Mouse (Mus musculus): ENCODE measurements at regions not wholly inside any gene's neighbourhood (a gene's known extent, or its start where the extent isn't known, plus 50 kb on each side); places are given as distances from the start of the nearest gene placed in this dataset.

DNA sequence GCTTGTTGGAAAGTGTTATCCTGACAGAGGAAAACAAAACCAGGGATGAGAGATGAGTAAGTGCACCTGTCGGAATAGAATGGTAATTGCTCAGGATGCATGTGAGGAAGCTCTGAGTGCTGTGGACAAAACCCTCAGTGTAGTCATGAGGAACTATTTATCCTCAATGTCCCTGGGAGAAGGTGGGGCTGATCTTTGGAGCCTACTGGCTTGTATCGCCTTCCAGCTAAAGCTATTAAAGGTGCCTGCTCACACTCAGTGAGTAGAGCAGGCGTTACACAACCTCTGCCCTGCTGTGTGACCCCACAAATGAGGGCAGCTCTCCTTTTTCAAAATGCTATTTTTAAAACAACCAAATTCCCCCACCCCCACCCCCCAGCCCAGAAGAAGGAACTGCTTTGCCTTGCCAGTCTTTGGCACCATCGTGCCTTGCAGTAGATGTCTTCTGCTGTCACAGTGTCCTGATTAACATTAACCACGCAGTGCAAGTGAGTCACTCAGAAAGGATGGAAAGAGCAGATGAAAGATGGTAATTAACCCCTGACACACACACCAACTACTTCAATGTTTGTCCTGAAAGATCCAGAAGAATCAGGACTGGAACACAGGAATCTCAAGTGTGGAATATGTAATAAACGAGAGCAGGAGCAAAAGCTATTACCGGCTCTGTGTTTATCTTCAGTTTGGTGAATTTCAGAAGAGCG lies 440.8 kb upstream of the Tnp1 start:
- DNase-seq (ENCODE audit: low read depth): no peak

DNA sequence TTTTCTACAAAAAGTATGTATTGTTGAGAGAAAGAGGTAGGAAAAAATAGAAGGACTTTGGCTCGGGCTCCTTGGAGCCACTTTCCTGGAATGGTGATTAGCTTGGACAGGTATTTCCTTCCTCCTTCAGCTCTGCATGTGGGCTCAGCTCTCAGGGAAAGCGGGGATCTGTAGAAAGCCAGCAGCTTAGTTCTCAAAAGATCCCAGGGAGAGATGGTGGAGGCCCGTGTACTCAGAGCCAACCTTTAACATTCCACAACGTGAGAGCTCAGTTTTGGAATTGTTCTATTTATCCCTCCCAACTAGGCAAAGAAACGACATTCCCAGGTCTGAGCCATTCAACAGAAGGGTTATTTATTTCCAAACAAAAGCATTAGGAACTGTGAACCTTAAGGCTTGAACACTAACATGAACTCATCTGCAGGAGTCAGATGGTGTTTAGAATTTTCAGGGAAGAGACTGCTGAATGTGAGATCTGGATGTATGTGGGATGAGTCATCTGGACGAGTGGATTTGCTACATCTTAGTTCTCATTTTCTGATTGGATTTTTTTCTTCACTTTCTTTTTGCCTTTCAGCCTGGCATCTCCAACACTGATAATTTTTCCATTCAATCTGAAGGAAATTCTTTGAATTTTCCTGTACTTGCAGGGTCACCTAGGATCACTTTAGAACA lies 428.6 kb upstream of the Tnp1 start:
- DNase-seq (ENCODE audit: low read depth): no peak

DNA sequence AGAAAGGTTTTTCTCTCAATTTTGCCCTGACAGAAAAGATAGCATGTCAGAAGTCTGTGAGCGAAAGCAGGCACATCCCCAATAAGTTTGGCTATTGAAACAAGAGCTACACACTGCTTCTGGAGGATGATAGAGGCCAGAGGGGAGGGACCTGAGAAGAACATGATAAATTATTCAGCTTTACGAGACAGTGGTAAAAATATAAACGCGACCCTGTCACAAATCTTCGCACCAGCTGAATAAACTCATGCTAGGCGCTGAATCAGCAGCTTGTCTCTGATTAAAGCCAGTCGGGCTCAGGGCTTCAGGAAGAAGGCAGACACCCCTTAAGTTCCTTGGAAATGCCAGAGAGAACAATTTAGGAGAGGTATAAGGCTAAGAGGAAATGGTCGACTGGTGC lies 422.7 kb upstream of the Tnp1 start:
- no peak for DNase-seq (ENCODE audit: low read depth)

DNA sequence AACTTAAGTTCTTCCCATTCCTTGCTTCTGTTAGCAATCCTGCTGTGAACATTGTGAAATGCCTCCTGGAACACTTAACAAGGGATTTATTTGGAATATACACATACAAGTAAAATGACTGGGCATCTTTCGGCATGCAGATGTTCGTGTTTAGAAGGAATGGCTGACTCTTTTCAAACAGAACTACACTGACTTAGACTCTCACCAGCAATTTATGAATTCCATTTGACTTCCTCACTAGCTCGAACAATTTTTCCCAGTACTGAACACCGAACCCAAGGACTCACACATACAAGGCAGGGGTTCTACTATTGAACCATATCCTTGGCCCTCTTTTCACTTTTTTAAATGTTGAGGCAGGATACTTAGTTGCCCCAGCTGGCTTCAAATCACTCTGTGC lies 412.4 kb upstream of the Tnp1 start:
- no peak for DNase-seq (ENCODE audit: low read depth)

DNA sequence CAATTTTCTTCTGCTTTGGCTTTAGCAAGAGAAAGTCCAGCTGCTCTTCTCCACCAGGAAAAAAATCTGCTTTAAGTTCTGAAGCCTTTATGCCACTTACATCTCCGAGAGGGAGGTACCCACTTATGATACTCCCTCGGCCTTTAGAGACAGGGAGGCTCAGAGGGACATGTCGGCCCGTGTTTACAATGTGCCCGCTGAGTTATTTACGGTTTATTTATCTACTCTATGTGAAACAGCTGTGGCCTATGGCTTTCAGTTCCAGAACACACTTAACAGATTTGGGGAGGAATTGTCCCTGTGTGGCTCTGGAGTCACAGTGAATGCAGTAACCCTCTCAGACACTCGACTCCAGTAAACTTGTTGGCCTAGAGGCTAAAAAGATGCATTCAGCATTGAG lies 409.3 kb upstream of the Tnp1 start:
- no peak for DNase-seq (ENCODE audit: low read depth)

DNA sequence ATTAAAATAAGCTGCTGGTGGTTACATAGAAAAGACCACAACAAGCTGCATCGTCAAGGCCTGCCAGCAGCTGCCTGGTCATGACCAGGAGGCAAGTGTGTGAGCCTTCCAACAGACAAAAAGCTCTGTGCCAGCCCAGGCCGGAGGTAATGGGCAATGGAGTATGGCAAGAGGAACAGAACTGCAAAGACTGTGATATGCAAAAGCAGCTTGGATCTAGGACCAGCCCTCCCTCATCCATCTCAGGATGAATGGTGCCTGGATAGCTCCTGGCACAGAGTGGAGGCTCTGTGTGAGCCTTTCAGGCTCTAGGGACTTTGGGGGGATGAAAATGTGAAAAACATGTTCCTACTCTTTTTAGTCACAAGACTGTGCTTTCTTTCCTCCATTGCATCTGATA lies 402.5 kb upstream of the Tnp1 start:
- no peak for DNase-seq (ENCODE audit: low read depth)

DNA sequence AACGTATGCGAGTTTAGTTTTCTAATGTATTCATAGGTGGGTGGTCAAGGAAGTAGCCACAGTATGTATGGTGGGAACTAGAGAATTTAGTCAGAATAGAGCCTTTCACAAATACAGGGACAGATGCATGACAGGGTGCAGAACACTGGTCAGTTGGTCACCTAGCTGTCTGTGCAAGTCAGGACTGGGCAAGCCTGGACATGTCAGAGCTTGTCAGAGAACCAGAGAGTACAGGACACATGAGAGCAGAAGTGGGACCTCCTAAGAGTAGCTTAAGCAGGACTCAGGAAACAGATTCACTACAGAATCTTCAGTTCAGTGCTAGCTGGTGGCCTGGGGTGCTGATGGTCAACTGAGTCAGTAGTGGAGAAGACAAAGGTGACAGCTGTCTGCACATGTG lies 395.7 kb upstream of the Tnp1 start:
- no peak for DNase-seq (ENCODE audit: low read depth)

DNA sequence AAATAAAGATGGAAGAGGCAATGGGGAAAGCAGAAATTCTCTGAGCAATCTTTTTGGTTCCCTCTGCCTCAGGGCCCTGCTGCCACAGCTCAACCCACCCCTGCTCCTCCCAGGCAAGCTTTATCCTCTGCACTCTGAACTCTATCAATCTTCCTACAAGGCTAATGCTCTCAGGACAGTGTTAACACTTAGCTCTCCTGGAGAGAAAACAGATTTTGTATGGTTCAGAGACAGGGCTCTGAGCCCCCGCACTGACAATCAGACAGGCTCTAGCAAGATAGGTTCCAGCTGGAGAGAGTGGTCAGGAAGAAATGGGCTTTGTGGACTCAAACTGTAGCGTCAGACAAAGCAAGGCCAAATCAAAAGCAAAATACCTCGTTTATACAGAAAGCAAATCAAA lies 383.5 kb upstream of the Tnp1 start:
- DNase-seq (ENCODE audit: low read depth): no peak

DNA sequence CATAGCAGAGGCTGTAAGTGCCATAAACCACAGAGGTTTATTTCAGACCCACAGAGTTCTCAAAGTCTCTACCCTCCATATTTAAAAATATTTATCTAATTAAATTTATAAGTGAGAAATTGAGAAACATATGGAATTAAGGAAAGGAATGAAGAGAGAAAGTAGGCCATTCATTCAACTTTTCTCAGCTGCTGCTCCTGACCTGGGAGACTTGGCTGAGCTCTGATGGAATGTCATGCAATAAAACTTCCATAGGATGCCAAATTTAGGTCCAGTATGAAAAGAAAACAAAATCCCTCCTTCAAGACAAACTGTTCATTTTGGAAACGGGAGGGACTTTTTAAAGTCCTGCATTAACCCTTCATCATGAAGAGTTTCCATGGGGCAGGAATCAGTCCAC lies 379.3 kb upstream of the Tnp1 start:
- no peak for DNase-seq (ENCODE audit: low read depth)

DNA sequence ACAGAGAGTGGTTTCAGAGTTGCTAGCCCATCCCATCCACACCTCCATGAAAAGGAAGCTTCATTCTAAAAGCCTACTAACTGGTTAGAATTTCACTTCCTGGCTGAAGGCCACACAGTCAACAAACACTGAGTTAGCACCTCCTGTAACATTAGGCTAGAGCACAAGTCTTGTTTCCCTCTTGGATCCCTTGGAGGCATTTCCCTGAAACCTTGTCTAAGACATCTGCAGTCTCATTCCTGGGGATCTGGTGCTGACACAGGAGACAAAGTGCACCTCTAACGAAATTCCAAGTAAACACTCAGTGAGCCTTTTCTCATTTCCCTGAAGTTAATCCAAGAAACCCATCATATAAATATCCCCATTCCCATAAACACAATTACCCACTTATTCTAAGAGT lies 378.8 kb upstream of the Tnp1 start:
- DNase-seq (ENCODE audit: low read depth): no peak

DNA sequence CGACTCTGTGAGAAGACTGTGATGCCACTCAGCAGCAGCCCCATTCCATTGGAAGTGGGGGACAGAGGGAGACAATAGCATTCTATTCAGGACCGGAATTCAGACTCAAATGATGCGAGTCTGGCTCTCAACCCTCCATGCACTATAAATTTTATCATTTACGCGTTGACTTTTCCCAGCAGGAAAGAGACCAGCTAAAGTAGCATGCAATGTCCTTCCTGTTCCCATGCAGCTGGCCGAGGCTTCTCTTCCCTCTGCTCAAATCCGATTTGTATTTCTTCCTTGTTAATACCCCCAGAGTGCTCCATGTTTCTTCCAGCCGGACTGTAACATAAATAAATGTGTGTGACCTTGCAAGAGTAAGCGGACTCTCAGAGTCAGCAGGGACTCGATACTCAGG lies 376.4 kb upstream of the Tnp1 start:
- no peak for DNase-seq (ENCODE audit: low read depth)

DNA sequence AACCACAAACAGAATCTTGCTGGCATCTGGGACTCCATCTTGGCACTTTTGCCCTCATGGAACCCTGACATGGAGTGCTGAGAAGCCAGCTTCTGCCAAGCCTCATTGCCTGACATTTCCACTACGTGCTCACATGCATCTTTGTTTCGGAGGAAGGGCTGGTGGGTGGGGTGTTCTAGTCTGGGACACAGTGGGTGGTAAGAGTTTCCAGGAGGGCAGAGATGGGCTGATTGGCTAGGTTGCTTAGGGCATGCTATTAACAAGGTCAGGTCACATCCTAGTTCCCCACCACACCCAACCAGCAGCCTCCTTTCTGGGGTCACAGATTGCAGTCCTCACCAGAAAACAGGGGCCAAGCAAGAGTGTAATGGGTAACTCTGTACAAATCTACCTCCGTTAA lies 374.3 kb upstream of the Tnp1 start:
- no peak for DNase-seq (ENCODE audit: low read depth)

DNA sequence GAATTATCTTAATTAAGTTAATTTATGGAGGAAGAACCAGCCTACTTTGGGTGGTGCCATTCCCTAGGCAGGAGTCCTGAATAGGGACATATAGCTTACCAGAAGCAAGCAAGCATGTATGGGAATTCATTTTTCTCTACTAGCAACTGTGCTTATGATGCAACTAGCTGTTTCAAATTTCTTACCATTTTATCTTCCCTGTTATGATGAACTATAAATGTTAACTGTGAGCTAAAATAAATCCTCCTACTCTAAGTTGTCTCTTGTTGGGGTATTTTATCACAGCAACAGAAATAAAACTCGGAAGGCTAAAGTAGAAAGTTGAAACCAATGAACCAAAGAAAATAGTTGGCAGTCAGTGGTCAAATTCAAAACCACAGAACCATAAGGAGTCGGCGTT lies 373.5 kb upstream of the Tnp1 start:
- no peak for DNase-seq (ENCODE audit: low read depth)

DNA sequence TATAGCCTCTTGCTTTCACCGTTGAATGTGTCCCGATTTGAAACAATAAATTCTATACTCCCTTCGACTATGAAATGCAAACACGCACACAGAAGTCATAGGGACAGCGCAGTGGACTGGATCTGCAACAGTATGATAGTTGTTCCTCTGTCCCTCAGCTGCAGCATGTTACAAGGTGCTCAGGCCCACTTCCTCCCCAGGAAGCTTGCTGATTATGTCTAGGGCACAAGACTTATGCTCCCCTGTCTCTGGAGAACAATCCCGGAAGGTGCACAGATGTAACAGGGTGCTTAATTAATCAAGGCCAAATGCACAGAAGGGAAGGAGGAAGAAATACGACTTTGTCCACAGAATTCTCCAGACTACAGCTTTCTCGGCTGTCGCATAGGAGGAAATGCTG lies 365.9 kb upstream of the Tnp1 start:
- DNase-seq (ENCODE audit: low read depth): no peak

DNA sequence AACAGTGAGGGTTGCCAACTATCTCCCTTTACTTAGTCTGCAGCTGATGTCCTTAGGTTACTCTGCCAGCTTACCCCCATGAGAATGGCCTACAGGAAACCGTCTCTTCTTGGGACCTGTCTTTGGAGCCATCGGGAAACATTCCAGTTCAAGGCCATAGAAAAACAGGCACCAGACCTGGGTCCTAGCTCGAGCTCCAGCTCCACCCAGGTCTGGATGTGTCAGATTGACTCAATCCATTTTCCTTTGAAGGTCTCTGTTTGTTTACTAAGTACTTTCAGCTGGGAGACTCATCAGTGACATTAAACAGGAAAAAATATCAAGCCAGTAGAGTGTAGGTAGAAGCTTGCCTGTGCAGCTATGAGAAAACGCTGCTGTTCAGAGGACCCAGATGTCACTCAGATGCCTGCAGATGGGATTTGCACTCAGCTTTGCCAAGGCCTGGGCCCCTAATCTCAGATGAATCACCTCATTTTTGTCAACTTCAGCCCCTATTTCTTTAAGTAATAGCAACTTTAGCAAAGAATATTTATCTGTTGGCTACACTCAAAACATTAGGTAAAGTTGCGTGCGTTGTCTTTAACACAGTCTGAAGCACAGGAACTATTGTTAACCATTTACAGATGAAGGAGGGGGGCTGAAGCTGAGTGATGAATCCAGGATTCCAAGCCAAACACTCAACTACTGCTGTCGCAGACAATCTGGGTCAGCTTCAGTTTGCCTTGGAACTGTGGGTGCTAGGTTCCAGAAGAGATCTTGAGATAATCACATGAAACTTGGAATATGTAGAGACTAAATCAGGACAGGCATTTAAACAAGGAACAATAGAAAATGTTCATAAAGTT lies 359.0 kb upstream of the Tnp1 start:
- no peak for DNase-seq (ENCODE audit: low read depth)

DNA sequence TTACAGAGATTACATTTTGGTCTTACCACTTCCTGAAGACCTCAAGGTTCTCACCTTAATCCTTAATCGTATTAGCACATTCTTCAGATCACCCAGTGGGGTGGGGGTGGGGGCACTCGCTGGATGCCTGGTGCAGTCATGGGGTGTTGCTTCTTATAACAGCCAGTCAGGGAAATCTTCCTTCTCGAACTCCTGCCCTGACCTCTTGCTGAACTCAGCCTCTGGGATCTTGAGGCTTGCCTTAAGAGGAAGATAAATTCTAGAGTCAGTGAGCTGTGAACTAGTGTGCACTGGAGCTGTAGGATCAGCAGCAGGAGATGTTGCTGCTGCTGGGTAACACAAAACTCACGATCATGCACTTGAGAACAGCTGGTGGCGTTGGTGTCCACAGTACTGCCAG lies 352.5 kb upstream of the Tnp1 start:
- no peak for DNase-seq (ENCODE audit: low read depth)

DNA sequence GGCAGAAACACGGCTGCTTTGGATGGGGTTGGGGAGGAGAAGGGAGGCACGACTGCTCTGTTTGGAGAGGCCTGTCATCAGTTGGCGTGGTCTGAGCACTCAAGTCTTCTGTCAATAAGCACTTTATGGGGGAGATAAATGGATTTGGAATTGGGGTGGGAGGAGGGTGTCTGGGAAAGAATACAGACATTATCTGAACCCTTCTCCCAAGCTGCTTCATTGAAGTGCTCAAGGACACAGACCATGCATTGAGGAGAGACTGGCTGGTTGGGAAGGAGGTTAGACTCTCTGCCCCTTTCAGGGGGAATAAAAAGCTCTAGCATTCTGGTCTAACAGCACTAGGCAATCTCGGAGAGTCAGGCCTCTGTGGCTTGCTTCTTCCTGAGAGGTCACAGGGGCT lies 350.1 kb upstream of the Tnp1 start:
- DNase-seq (ENCODE audit: low read depth): no peak

DNA sequence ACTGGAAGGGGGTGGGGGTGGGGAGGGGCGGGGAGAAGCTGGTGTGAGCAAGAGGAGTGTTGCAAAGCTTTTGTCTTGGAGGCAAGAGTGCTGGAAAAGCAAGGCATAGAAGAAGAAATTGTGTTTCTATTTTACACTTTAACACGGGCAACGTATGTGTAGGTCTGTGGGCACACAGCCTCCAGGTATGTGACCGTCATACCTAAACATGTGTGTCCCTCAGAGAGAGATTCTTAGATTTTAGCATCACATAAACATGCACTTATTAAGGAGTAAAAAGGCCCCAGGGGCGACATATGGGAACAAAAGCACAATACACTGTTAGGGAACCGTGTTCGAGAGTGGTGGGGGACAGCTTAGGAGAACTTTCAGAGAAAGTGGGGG lies 348.6 kb upstream of the Tnp1 start:
- no peak for DNase-seq (ENCODE audit: low read depth)

DNA sequence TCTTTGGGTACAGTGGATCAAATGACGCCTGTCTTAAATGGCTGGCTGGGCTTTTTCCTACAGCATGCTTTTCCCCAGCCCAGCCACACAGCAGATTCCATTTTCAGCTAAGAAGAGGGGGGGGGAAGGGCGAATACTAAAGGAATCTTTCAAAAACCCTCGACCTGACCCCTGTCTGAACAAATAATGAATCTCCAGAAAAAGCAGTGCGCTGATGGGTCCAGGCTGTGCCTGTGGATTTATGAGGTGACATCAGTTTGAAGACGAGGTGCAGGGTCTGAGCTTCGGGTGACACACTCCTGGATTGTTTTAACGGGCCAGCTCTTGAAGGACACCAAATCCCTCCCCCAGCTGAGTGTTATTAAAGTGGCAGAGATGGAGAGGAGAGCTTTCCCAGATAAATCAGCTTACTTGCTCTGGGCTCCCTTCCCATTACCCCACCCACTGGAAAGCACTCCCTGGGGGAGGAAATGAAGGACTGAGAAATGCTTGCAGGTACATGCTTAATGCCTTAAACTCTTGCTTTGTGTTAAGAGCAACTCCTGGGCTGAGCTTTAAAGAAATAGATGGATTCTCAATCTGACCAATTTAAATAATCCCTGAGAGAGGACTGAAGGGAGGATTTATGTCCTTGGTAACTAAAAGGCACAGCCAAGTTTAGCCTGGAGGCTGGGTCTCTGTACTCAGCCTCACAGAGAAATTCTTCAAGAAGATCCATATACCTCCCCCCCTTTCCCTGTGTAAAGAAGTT lies 348.0 kb upstream of the Tnp1 start:
- DNase-seq (ENCODE audit: low read depth): no peak

DNA sequence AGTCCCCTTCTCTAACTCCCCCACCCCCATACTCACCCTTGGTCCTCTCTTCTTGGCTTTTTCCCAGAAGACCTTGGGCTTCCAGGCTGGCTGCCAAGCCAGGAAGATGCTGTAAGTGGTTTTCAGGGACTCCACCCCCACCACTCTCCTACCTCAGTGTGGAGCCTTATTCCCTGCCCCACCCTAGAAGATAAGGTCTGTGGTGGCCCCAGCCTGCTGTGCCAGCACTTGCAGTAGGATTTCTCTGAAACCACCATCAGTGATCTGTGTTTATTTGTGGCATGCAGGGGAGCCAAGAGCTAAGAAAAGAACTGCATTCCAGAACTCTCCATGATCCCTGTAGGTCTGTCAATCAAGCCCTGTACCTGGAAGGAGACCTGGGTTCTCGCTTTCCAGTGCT lies 346.4 kb upstream of the Tnp1 start:
- DNase-seq (ENCODE audit: low read depth): no peak

DNA sequence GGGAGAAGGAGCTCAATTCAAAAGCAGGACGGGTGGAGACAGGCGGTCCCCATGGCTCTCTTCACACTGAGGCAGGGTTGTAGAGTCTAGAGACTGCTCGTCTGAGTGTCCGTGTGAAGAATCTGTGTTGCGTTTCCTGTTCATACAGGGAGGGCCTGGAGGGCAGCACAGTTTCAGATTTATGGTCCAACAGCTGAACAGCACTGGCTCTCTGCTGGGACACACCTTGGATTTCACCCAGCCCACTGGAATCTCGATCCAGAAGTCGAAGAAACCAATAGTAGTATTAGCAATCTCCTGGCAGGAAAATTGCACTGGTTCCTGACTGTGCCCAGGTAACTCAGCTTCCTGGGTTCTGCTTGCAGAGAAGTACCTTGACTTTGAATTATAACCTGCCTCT lies 345.6 kb upstream of the Tnp1 start:
- no peak for DNase-seq (ENCODE audit: low read depth)

DNA sequence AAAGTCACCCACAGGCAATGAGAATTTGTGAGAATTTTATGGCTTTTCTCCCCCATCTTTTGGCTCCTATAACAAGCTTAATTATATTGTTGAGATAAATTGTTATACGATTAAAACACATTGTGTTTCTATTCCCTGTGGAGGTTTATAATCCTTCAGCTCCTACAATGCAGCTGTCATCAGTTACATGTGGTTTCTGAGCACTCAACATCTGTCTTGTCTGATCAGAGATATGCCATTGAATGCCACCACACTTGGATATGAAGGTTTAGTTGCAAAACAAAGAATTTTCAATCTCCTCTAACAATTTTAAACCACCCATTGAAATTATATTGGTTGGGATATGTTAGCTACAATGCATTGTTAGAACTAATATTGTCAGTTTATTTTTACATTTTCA lies 338.7 kb upstream of the Tnp1 start:
- DNase-seq (ENCODE audit: low read depth): no peak

DNA sequence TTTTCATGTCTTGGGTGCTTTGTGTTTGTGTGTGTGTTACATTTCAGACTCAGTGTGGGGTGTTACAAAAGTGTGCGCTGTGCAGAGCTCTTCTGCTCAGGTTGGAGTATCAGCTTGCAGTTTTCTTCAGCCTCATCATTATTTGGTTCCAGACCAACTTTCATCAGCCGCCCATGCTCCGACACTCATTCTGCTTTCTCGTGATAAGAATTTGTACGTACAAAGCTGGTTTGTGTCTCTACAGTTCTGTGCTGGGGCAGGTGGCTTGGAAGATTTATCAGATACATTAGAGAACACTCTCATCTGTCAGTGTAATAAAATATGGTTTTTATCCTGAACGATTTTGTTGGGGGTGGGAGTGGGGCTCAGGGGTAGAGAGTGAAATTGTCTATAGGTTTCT lies 332.8 kb upstream of the Tnp1 start:
- DNase-seq (ENCODE audit: low read depth): no peak

All from induced T-regulatory cell, adult 2 months (primary cell).